ENCODE assay signal across 7 mouse cellular contexts in the genomic region with DNA sequence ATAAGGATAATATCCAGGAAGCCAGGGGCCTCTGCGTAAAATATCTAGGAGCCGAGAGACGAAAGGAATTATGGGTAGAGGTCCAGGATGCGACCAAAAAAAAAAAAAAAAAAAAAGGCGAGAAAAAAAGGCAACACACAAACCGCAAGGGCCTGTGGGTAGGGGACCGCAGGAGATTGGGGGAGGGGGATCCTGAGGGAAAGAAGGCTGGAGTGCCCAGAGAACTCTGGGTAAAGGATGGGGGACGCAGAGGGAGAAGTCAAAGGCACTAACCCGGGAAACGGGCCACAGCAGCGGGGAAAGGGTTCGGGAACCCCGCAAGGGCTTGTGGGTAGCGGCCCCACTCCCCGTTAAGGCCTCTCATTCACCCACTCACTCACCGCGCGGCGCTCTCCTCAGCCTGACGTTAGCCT. TPM values are rescaled to one million over a fixed set of nuclear protein-coding genes. Genes with fewer than 3 reads are reported as not detected.
DNase-seq lines count a peak whose midpoint lies in the region; ATAC-seq and TF ChIP-seq lines count a peak whose summit lies in the region.

No protein-coding gene starts in this region.

- no peak for TF ChIP-seq POLR2A in liver, adult 2 months (IDR thresholded peaks at IDR 0.05; ENCODE audit: extremely low read depth, insufficient read depth, low read length)

- H3K4me1 ChIP-seq in liver, adult 2 months (ENCODE audit: control insufficient read depth, insufficient read depth, low read length) = peaks cover 9% of the 10 kb centered on the region
- H3K4me1 ChIP-seq in limb, embryonic 15.5 days = peaks cover 20% of the 10 kb centered on the region
- H3K4me1 ChIP-seq in stomach, embryonic 14.5 days (ENCODE audit: control insufficient read depth, insufficient read depth, low read length) = peaks cover 16% of the 10 kb centered on the region

- H3K27me3 ChIP-seq in liver, adult 2 months (ENCODE audit: control insufficient read depth, insufficient read depth, low read length) = no peaks in the 10 kb centered on the region
- H3K27me3 ChIP-seq in limb, embryonic 15.5 days = no peaks in the 10 kb centered on the region
- no peaks in the 10 kb centered on the region for H3K27me3 ChIP-seq in stomach, embryonic 14.5 days (ENCODE audit: control insufficient read depth, insufficient read depth, low read length)

- DNase-seq in liver, adult 2 months (ENCODE audit: extremely low read depth, low read depth, low spot score) = no peak
- DNase-seq in liver (no peak), adipocyte (ENCODE audit: low spot score) (peak; percentile 74)
- no peak for DNase-seq in ovary, postnatal 14 days (ENCODE audit: low spot score)

- peak overlapping the region; percentile 78 for H3K4me2 ChIP-seq in limb, embryonic 15.5 days
- H3K4me2 ChIP-seq in stomach, embryonic 14.5 days (replicated peaks; ENCODE audit: low read depth, low read length) = peak overlapping the region; percentile 99

- H3K9ac ChIP-seq in liver, adult 2 months (ENCODE audit: low read depth, low read length) = peak overlapping the region; percentile 81
- H3K9ac ChIP-seq in limb, embryonic 15.5 days = peak overlapping the region; percentile 74
- peak overlapping the region; percentile 87 for H3K9ac ChIP-seq in stomach, embryonic 14.5 days (replicated peaks; ENCODE audit: low read depth, low read length)

- peak; percentile 80 for ATAC-seq in erythroid progenitor cell, adult 5-6 weeks (replicated peaks; ENCODE audit: low FRiP score, poor library complexity, severe bottlenecking)
- peak; percentile 73 for ATAC-seq in limb, embryonic 15.5 days (ENCODE audit: insufficient number of reproducible peaks, low FRiP score, low TSS enrichment, low read depth)
- peak; percentile 79 for ATAC-seq in stomach, embryonic 14.5 days (ENCODE audit: insufficient number of reproducible peaks, insufficient read depth, low FRiP score, low read depth)

- peak overlapping the region; percentile 71 for H3K27ac ChIP-seq in liver, adult 2 months (replicated peaks; ENCODE audit: insufficient read depth, low read depth, low read length)
- peak overlapping the region; percentile 99 for H3K27ac ChIP-seq in limb, embryonic 15.5 days
- peak overlapping the region; percentile 98 for H3K27ac ChIP-seq in stomach, embryonic 14.5 days (ENCODE audit: low read length)

- under 1% methylated on average over 19 of the region's 20 CpGs for WGBS in liver, adult 2 months
- WGBS in limb, embryonic 15.5 days = 0% methylated on average over 19 of the region's 20 CpGs
- WGBS in stomach, embryonic 14.5 days = 0% methylated on average over 17 of the region's 20 CpGs

- H3K79me2 ChIP-seq in liver, adult 2 months (ENCODE audit: control insufficient read depth, insufficient read depth, low read length) = peaks cover 16% of the 10 kb centered on the region

- no peak for TF ChIP-seq CTCF in liver, adult 2 months (IDR thresholded peaks at IDR 0.05; ENCODE audit: low read depth, low read length)

- no peaks in the 10 kb centered on the region for H3K9me3 ChIP-seq in limb, embryonic 15.5 days
- no peaks in the 10 kb centered on the region for H3K9me3 ChIP-seq in stomach, embryonic 14.5 days (ENCODE audit: control insufficient read depth, low read depth, low read length)

- peak overlapping the region; percentile 77 for H3K4me3 ChIP-seq in liver, adult 2 months (ENCODE audit: insufficient read depth, low read depth, low read length)
- peak overlapping the region; percentile 76 for H3K4me3 ChIP-seq in limb, embryonic 15.5 days
- H3K4me3 ChIP-seq in stomach, embryonic 14.5 days (ENCODE audit: low read depth, low read length) = peak overlapping the region; percentile 77

- H3K36me3 ChIP-seq in liver, adult 2 months (ENCODE audit: control insufficient read depth, insufficient read depth, low read length) = peaks cover 21% of the 10 kb centered on the region
- H3K36me3 ChIP-seq in limb, embryonic 15.5 days = peaks cover 26% of the 10 kb centered on the region
- H3K36me3 ChIP-seq in stomach, embryonic 14.5 days (ENCODE audit: control insufficient read depth, insufficient read depth, low read length) = peaks cover 24% of the 10 kb centered on the region

RNA-seq across cellular contexts. Expression of gene Snrnp70, which starts 0.4 kb away (rescaled TPM):
- total RNA-seq in liver, adult 2 months (2014; rRNA removed) = 43.3 and 46.4 TPM in 2 replicates
- 59.2 and 101 TPM in 2 replicates for polyA plus RNA-seq in liver, adult 2 months (2012; rRNA removed)
- 143 and 194 TPM in 2 replicates for total RNA-seq in erythroid progenitor cell, adult 5-6 weeks (2015; ENCODE audit: low replicate concordance)
- 312 and 348 TPM in 2 replicates for total RNA-seq in erythroid progenitor cell, adult 5-6 weeks (2017; ENCODE audit: low replicate concordance)
- polyA plus RNA-seq in limb, embryonic 15.5 days (2015; fragmentation: Nextera tagmentation; extraction: Ambion mirVana) = 199 and 204 TPM in 2 replicates
- polyA plus RNA-seq in stomach, embryonic 14.5 days (2014; fragmentation: Nextera tagmentation; extraction: Ambion mirVana) = 118 and 124 TPM in 2 replicates

RNA-seq across cellular contexts. Expression of gene Kcna7, which starts 10.3 kb away (rescaled TPM):
- under 0.01 TPM in 1 of 2 replicates, not detected in the other for total RNA-seq in liver, adult 2 months (2014; rRNA removed)
- not detected in 2 replicates for polyA plus RNA-seq in liver, adult 2 months (2012; rRNA removed)
- total RNA-seq in erythroid progenitor cell, adult 5-6 weeks (2015; ENCODE audit: low replicate concordance) = not detected in 2 replicates
- not detected in 2 replicates for total RNA-seq in erythroid progenitor cell, adult 5-6 weeks (2017; ENCODE audit: low replicate concordance)
- 0.10 and 0.12 TPM in 2 replicates for polyA plus RNA-seq in limb, embryonic 15.5 days (2015; fragmentation: Nextera tagmentation; extraction: Ambion mirVana)
- polyA plus RNA-seq in stomach, embryonic 14.5 days (2014; fragmentation: Nextera tagmentation; extraction: Ambion mirVana) = not detected in 2 replicates

RNA-seq across cellular contexts. Expression of gene Ntf5, which starts 18.4 kb away (rescaled TPM):
- total RNA-seq in liver, adult 2 months (2014; rRNA removed) = 0.13 TPM in 1 of 2 replicates, not detected in the other
- polyA plus RNA-seq in liver, adult 2 months (2012; rRNA removed) = 0.04 TPM in 1 of 2 replicates, not detected in the other
- not detected in 2 replicates for total RNA-seq in erythroid progenitor cell, adult 5-6 weeks (2015; ENCODE audit: low replicate concordance)
- not detected in 2 replicates for total RNA-seq in erythroid progenitor cell, adult 5-6 weeks (2017; ENCODE audit: low replicate concordance)
- 1.9 and 3.0 TPM in 2 replicates for polyA plus RNA-seq in limb, embryonic 15.5 days (2015; fragmentation: Nextera tagmentation; extraction: Ambion mirVana)
- 4.1 and 4.5 TPM in 2 replicates for polyA plus RNA-seq in stomach, embryonic 14.5 days (2014; fragmentation: Nextera tagmentation; extraction: Ambion mirVana)

RNA-seq across cellular contexts. Expression of gene Lin7b, which starts 24.8 kb away (rescaled TPM):
- not detected in 2 replicates for total RNA-seq in liver, adult 2 months (2014; rRNA removed)
- polyA plus RNA-seq in liver, adult 2 months (2012; rRNA removed) = not detected in 2 replicates
- total RNA-seq in erythroid progenitor cell, adult 5-6 weeks (2015; ENCODE audit: low replicate concordance) = not detected in 2 replicates
- not detected in 2 replicates for total RNA-seq in erythroid progenitor cell, adult 5-6 weeks (2017; ENCODE audit: low replicate concordance)
- polyA plus RNA-seq in limb, embryonic 15.5 days (2015; fragmentation: Nextera tagmentation; extraction: Ambion mirVana) = 2.3 and 2.5 TPM in 2 replicates
- polyA plus RNA-seq in stomach, embryonic 14.5 days (2014; fragmentation: Nextera tagmentation; extraction: Ambion mirVana) = 4.2 and 5.1 TPM in 2 replicates

RNA-seq across cellular contexts. Expression of gene Lhb, which starts 25.5 kb away (rescaled TPM):
- total RNA-seq in liver, adult 2 months (2014; rRNA removed) = not detected in 2 replicates
- not detected in 2 replicates for polyA plus RNA-seq in liver, adult 2 months (2012; rRNA removed)
- total RNA-seq in erythroid progenitor cell, adult 5-6 weeks (2015; ENCODE audit: low replicate concordance) = not detected in 2 replicates
- total RNA-seq in erythroid progenitor cell, adult 5-6 weeks (2017; ENCODE audit: low replicate concordance) = not detected in 2 replicates
- not detected in 2 replicates for polyA plus RNA-seq in limb, embryonic 15.5 days (2015; fragmentation: Nextera tagmentation; extraction: Ambion mirVana)
- polyA plus RNA-seq in stomach, embryonic 14.5 days (2014; fragmentation: Nextera tagmentation; extraction: Ambion mirVana) = 0.52 TPM in 1 of 2 replicates, not detected in the other
